Mouse (Mus musculus) kidney, adult 2 months (tissue): ENCODE measurements around the gene Arhgap21. TPM values are rescaled to one million over a fixed set of nuclear protein-coding genes. Genes with fewer than 3 reads are reported as not detected.

Experiments used
- DNase-seq: peaks from one replicate; pipeline ENCODE4 v3.0.0; 2021
- H3K27ac ChIP-seq: fragments of 200-500 bp; 2 replicates; pipeline ENCODE4 v1.5.1; 2012; ENCODE audit warnings: low read depth, low read length, control low read depth, inconsistent platforms; ENCODE audit not compliant: insufficient read depth
- H3K27me3 ChIP-seq: fragments of 200-500 bp; replicated peaks from 2 replicates; pipeline ENCODE4 v1.6.1; 2012; ENCODE audit warnings: mild to moderate bottlenecking, moderate library complexity, low read length, inconsistent platforms; ENCODE audit not compliant: control insufficient read depth, insufficient read depth
- H3K36me3 ChIP-seq: fragments of 200-500 bp; 2 replicates; pipeline ENCODE4 v1.6.1; 2012; ENCODE audit warnings: mild to moderate bottlenecking, moderate library complexity, low read length, inconsistent platforms; ENCODE audit not compliant: control insufficient read depth, insufficient read depth
- H3K4me1 ChIP-seq: fragments of 200-500 bp; 2 replicates; pipeline ENCODE4 v1.6.1; 2011; ENCODE audit warnings: low read length; ENCODE audit not compliant: control insufficient read depth, insufficient read depth
- H3K4me3 ChIP-seq: fragments of 200-500 bp; 2 replicates; pipeline ENCODE4 v1.5.1; 2011; ENCODE audit warnings: mild to moderate bottlenecking, low read depth, low read length, control low read depth; ENCODE audit not compliant: insufficient read depth
- CTCF ChIP-seq: fragments of 200-500 bp; conservative IDR thresholded peaks from 2 replicates; pipeline ENCODE4 v1.5.1; 2011; ENCODE audit warnings: low read depth, mild to moderate bottlenecking, control low read depth, low read length, moderate library complexity, mixed read lengths; ENCODE audit not compliant: insufficient read depth, insufficient read length
- POLR2A ChIP-seq: fragments of 200-500 bp; IDR thresholded peaks from one replicate; pipeline ENCODE4 v1.6.1; 2011; ENCODE audit warnings: low read depth, low read length, control low read depth
- WGBS: fragments of 180-500 bp; shearing (Covaris S2); methylation state at CpG from one replicate; pipeline ENCODE4 v1.1.7; 2018; 5-methylcytosine and 5-hydroxymethylcytosine counted together
- polyA plus RNA-seq: library from polyadenylated mRNA; depleted of rRNA; stranded (reverse); fragments of >200 nt; gene quantifications from 2 replicates; pipeline ENCODE4 v1.2.3, GENCODE M21; 2012

The Arhgap21 gene
- polyA plus RNA-seq, 1 experiment = 9.5 TPM

DNA sequence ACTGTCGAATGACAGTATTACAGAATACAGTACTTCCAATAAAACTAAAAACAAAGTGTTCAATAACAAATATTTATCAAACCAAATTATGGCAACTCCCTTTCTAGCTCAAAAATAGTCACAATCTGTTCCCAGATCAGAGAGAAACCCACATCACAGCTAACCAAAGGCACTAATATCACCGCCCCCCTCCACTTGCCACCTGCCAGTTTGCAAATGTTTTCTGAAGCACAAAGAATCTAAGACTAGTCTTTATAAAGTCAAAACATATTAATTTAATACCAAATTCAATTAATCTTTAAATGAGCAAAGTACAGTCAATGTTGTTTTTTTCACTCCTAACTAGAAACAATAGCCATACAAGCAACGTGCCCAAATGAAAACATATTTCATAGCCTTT lies 3.3 kb downstream of the Arhgap21 start:
- 83% methylated on average over 3 of the region's 3 CpGs for WGBS
- Histone ChIP-seq H3K27me3 (no peaks in the 10 kb centered on the region), H3K4me3 (no peak overlapping the region), H3K36me3 (no peaks in the 10 kb centered on the region), H3K4me1 (peaks cover 22% of the 10 kb centered on the region), H3K27ac (no peak overlapping the region)
- TF ChIP-seq POLR2A = no peak
- TF ChIP-seq CTCF = no peak
- no peak for DNase-seq

- Histone ChIP-seq H3K4me1 (peaks cover 22% of the 10 kb centered on the region), H3K27me3 (no peaks in the 10 kb centered on the region), H3K27ac (no peak overlapping the region), H3K4me3 (no peak overlapping the region), H3K36me3 (no peaks in the 10 kb centered on the region)
- no peak for DNase-seq
- TF ChIP-seq POLR2A = no peak
- TF ChIP-seq CTCF = no peak
Observed at GRCm38 (mm10) chr2:20964461-20964860, 4.2 kb downstream of the Arhgap21 start.

- no peak overlapping the region for H3K27ac ChIP-seq
- no peak overlapping the region for H3K4me3 ChIP-seq
Observed at GRCm38 (mm10) chr2:20963226-20963805, 5.4 kb downstream of the Arhgap21 start.

DNA sequence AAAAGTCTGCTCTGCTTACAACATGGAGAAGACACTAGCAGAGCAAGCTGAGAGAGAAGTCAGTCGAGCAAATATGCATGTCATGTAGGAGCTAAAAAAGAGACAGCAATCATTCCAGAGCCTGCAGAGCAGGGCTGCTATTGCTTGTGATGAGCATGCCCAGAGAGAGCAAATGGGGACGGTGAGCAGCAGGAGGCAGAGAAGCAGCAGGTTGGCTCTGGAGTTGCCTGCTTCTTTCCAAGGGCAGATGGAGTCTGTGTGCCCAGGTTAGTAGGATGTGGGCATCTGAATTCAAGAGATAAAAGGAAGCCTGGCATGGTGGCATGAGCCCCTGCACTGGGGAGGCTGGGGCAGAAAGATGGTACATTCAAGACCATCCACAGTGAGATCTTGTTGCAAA lies 6.4 kb downstream of the Arhgap21 start:
- no peak overlapping the region for H3K4me3 ChIP-seq
- no peaks in the 10 kb centered on the region for H3K36me3 ChIP-seq
- 30% methylated on average over 2 of the region's 2 CpGs for WGBS
- no peak for DNase-seq
- peaks cover 21% of the 10 kb centered on the region for H3K4me1 ChIP-seq
- no peaks in the 10 kb centered on the region for H3K27me3 ChIP-seq
- H3K27ac ChIP-seq = no peak overlapping the region
- TF ChIP-seq CTCF = no peak
- no peak for TF ChIP-seq POLR2A

More at GRCm38 (mm10) chr2:20963226-20963805, 5.4 kb downstream of the Arhgap21 start:
- no peaks in the 10 kb centered on the region for H3K36me3 ChIP-seq
- peaks cover 22% of the 10 kb centered on the region for H3K4me1 ChIP-seq
- TF ChIP-seq POLR2A (no peak), CTCF (no peak)
- 85% methylated on average over 5 of the region's 5 CpGs for WGBS
- no peak for DNase-seq
- H3K27me3 ChIP-seq = no peaks in the 10 kb centered on the region

GRCm38 (mm10) chr2:20961825-20962224 lies 6.9 kb downstream of the Arhgap21 start:
- H3K36me3 ChIP-seq = no peaks in the 10 kb centered on the region
- TF ChIP-seq CTCF (no peak), POLR2A (no peak)
- H3K4me1 ChIP-seq = peaks cover 17% of the 10 kb centered on the region
- H3K4me3 ChIP-seq = no peak overlapping the region
- 52% methylated on average over 6 of the region's 6 CpGs for WGBS
- no peak overlapping the region for H3K27ac ChIP-seq
- DNase-seq = no peak
- no peaks in the 10 kb centered on the region for H3K27me3 ChIP-seq

DNA sequence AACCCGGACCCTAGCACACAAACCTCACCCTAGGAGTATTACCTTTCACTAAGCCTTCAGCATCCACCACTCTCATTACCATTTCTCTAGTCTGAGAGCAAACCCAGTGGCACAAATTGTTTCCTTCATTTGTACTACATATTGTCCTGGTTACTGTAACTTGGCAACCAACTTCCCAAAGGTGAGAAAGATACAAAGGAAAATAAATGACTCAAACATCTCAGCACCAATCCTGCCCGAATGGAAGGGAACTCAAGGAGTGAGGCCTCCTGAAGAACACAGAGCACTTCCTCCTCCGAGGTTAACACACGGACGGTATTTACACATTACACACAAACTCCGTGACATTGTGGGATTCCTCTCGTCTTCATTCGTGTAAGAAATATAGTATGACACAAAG lies 7.4 kb downstream of the Arhgap21 start:
- peaks cover 14% of the 10 kb centered on the region for H3K4me1 ChIP-seq
- no peaks in the 10 kb centered on the region for H3K36me3 ChIP-seq
- H3K4me3 ChIP-seq = no peak overlapping the region
- no peaks in the 10 kb centered on the region for H3K27me3 ChIP-seq
- no peak overlapping the region for H3K27ac ChIP-seq
- TF ChIP-seq CTCF (no peak), POLR2A (no peak)
- 74% methylated on average over 8 of the region's 8 CpGs for WGBS
- no peak for DNase-seq

GRCm38 (mm10) chr2:20960668-20961035 lies 8.0 kb downstream of the Arhgap21 start:
- Histone ChIP-seq H3K27me3 (no peaks in the 10 kb centered on the region), H3K27ac (no peak overlapping the region), H3K36me3 (no peaks in the 10 kb centered on the region), H3K4me1 (peaks cover 14% of the 10 kb centered on the region), H3K4me3 (no peak overlapping the region)
- 87% methylated on average over 8 of the region's 8 CpGs for WGBS
- no peak for TF ChIP-seq POLR2A
- no peak for TF ChIP-seq CTCF
- no peak for DNase-seq
